Mouse (Mus musculus) megakaryocyte, embryonic 14.5 days (primary cell): ENCODE measurements around the gene Rbm8a. TPM values are rescaled to one million over a fixed set of nuclear protein-coding genes. Genes with fewer than 3 reads are reported as not detected.
A peak's percentile ranks its signal among the peaks of the same experiment; 100 is the strongest.
"Not testable (repeated sequence)": the region's sequence is repeated elsewhere in the genome, so short reads cannot be mapped to it uniquely, and the experiment has no call there.

Source experiments
- H3K27me3 ChIP-seq: replicated peaks from 2 replicates; pipeline ENCODE3; 2012; ENCODE audit warnings: inconsistent platforms
- H3K36me3 ChIP-seq: replicated peaks from 2 replicates; pipeline ENCODE3; 2012; ENCODE audit warnings: low read length, inconsistent platforms, mixed read lengths
- H3K4me1 ChIP-seq: 2 replicates; pipeline ENCODE4 v1.6.1; 2012; ENCODE audit warnings: inconsistent platforms
- H3K4me3 ChIP-seq: replicated peaks from 2 replicates; pipeline ENCODE3; 2012; ENCODE audit warnings: moderate library complexity, mild to moderate bottlenecking, inconsistent platforms
- H3K9me3 ChIP-seq: 2 replicates; pipeline ENCODE4 v1.6.1; 2012; ENCODE audit warnings: inconsistent platforms
- FLI1 ChIP-seq: IDR thresholded peaks from 2 replicates; pipeline ENCODE4 v1.6.1; 2012; ENCODE audit warnings: low read length, inconsistent platforms, mixed read lengths
- GATA1 ChIP-seq: IDR thresholded peaks from 3 replicates; pipeline ENCODE4 v1.6.1; 2012; ENCODE audit warnings: mixed read lengths, low read length, inconsistent platforms, borderline replicate concordance
- polyA plus RNA-seq: library from polyadenylated mRNA; stranded (reverse); fragments of >175 nt; gene quantifications from 2 replicates; pipeline ENCODE4 v1.2.3, GENCODE M21; 2012; ENCODE audit warnings: low replicate concordance; ENCODE audit not compliant: insufficient read depth

Gene Rbm8a
- polyA plus RNA-seq, 1 experiment = 112 TPM

DNA sequence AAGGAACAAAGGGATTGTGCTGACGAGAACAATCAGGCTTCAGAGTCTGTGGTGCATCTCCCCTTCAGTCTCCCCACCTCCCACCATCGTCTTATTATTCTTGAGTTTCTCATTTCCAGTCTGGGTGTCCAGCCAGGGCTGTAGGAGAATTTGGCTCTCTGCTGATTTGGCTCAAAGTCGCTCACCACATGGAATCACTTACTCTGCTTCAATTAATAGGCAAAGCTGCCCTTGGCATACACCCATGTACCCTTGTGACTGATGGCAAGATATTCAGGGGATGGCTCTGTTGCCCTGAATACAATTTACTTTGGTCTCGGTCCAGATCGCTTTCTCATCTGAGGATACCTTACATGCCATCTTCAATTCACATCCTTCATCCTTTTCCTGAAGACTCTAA lies 26.4 kb upstream of the Rbm8a start:
- no peaks in the 10 kb centered on the region for H3K9me3 ChIP-seq
- no peak overlapping the region for H3K4me3 ChIP-seq
- H3K27me3 ChIP-seq = peaks cover 43% of the 10 kb centered on the region
- no peaks in the 10 kb centered on the region for H3K36me3 ChIP-seq
- peaks cover 46% of the 10 kb centered on the region for H3K4me1 ChIP-seq
- TF ChIP-seq GATA1 (no peak), FLI1 (no peak)

DNA sequence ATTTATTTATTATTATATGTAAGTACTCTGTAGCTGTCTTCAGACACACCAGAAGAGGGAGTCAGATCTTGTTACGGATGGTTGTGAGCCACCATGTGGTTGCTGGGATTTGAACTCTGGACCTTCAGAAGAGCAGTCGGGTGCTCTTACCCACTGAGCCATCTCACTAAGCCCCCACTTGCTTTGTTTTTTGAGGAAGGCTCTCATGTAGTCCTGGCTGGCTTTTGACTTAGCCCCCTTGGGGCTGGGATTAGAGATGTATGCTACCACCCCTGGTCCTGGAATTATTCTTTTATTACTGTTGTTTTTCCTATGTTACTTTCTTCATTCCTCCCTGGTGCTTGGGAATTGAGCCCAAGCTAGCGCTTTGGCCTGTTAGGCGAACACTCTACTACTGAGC lies 23.7 kb upstream of the Rbm8a start:
- H3K27me3 ChIP-seq = peaks cover 25% of the 10 kb centered on the region
- not testable (repeated sequence) for H3K4me3 ChIP-seq, H3K36me3 ChIP-seq, H3K9me3 ChIP-seq
- H3K4me1 ChIP-seq = peaks cover 26% of the 10 kb centered on the region

- Histone ChIP-seq H3K4me1 (peaks cover 20% of the 10 kb centered on the region), H3K27me3 (peaks cover 23% of the 10 kb centered on the region), H3K36me3 (no peaks in the 10 kb centered on the region), H3K9me3 (no peaks in the 10 kb centered on the region), H3K4me3 (no peak overlapping the region)
- TF ChIP-seq GATA1 (no peak), FLI1 (no peak)
These were observed 23.1 kb upstream of the Rbm8a start for GRCm38 (mm10) chr3:96606618-96607017.

- Histone ChIP-seq H3K9me3 (no peaks in the 10 kb centered on the region), H3K27me3 (no peaks in the 10 kb centered on the region), H3K4me1 (peaks cover 4% of the 10 kb centered on the region; the same call in 1 of the 2 replicates), H3K4me3 (no peak overlapping the region), H3K36me3 (peaks cover 25% of the 10 kb centered on the region)
- TF ChIP-seq FLI1 (no peak), GATA1 (no peak)
These were observed 11.8 kb upstream of the Rbm8a start for GRCm38 (mm10) chr3:96617941-96618340.

GRCm38 (mm10) chr3:96623201-96623600 lies 6.5 kb upstream of the Rbm8a start:
- H3K9me3 ChIP-seq = no peaks in the 10 kb centered on the region
- no peaks in the 10 kb centered on the region for H3K27me3 ChIP-seq
- peaks cover 7% of the 10 kb centered on the region for H3K4me1 ChIP-seq
- no peak overlapping the region for H3K4me3 ChIP-seq
- H3K36me3 ChIP-seq = peaks cover 43% of the 10 kb centered on the region
- TF ChIP-seq GATA1 (no peak), FLI1 (no peak)

GRCm38 (mm10) chr3:96632058-96632457 lies 2.3 kb downstream of the Rbm8a start:
- H3K27me3 ChIP-seq = no peaks in the 10 kb centered on the region
- peaks cover 50% of the 10 kb centered on the region for H3K4me1 ChIP-seq
- TF ChIP-seq FLI1 (no peak), GATA1 (no peak)
- no peaks in the 10 kb centered on the region for H3K9me3 ChIP-seq
- peaks cover 33% of the 10 kb centered on the region for H3K36me3 ChIP-seq
- H3K4me3 ChIP-seq = no peak overlapping the region

GRCm38 (mm10) chr3:96634015-96634414 lies 4.3 kb downstream of the Rbm8a start:
- H3K9me3 ChIP-seq = no peaks in the 10 kb centered on the region
- peaks cover 51% of the 10 kb centered on the region for H3K4me1 ChIP-seq
- TF ChIP-seq FLI1 (no peak), GATA1 (no peak)
- H3K27me3 ChIP-seq = no peaks in the 10 kb centered on the region
- no peak overlapping the region for H3K4me3 ChIP-seq
- peaks cover 52% of the 10 kb centered on the region for H3K36me3 ChIP-seq

- H3K4me3 ChIP-seq = peak within 1 kb of the TSS; percentile 94
- no peak for TF ChIP-seq GATA1
- TF ChIP-seq FLI1 = no peak
- peaks cover 64% of the 10 kb centered on the region for H3K36me3 ChIP-seq
- H3K9me3 ChIP-seq = no peaks in the 10 kb centered on the region
- H3K4me1 ChIP-seq = peaks cover 49% of the 10 kb centered on the region
- H3K27me3 ChIP-seq = no peaks in the 10 kb centered on the region
These were observed 5.5 kb downstream of the Rbm8a start, which contains the start of the genes Pex11b and Gm42957 for GRCm38 (mm10) chr3:96634928-96635879. Gene Pex11b, plus strand, starts transcription at chr3:96635376. Gene Gm42957, plus strand, starts transcription at chr3:96635474.

DNA sequence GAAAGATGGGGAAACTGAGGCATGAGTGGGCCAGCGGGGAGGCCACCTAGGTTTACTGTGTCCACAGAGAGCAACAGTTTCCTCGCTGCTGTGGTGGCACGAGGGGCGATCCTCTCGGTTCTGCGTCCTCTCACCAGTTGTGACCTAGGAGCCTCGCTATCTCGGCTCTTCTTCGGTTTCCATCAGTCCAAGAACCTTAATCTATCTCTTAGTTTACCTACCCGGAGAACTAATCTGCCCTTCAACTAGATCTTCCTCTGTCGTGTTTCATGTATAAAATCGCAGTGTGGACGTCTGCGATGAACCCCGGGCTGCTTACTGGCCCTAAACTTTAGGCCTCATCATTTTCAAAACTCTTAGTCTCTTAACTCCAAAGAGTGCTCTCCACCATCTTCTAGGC lies 6.2 kb downstream of the Rbm8a start:
- Histone ChIP-seq H3K36me3 (peaks cover 67% of the 10 kb centered on the region), H3K4me3 (peak overlapping the region; percentile 94), H3K27me3 (no peaks in the 10 kb centered on the region), H3K9me3 (no peaks in the 10 kb centered on the region), H3K4me1 (peaks cover 43% of the 10 kb centered on the region)
- TF ChIP-seq FLI1 = no peak
- no peak for TF ChIP-seq GATA1

GRCm38 (mm10) chr3:96636448-96636847 lies 6.7 kb downstream of the Rbm8a start:
- Histone ChIP-seq H3K36me3 (peaks cover 67% of the 10 kb centered on the region), H3K9me3 (no peaks in the 10 kb centered on the region), H3K27me3 (no peaks in the 10 kb centered on the region), H3K4me1 (peaks cover 38% of the 10 kb centered on the region), H3K4me3 (peak overlapping the region; percentile 94)
- no peak for TF ChIP-seq GATA1
- no peak for TF ChIP-seq FLI1

- Histone ChIP-seq H3K36me3 (peaks cover 69% of the 10 kb centered on the region), H3K4me1 (peaks cover 27% of the 10 kb centered on the region), H3K4me3 (no peak overlapping the region), H3K9me3 (no peaks in the 10 kb centered on the region), H3K27me3 (no peaks in the 10 kb centered on the region)
- no peak for TF ChIP-seq GATA1
- no peak for TF ChIP-seq FLI1
These were observed 9.5 kb downstream of the Rbm8a start for GRCm38 (mm10) chr3:96639219-96639618.
